Mouse (Mus musculus) thymus, postnatal 36 days (tissue): ENCODE results near the gene Gpatch8.
A peak's percentile ranks its signal among the peaks of the same experiment; 100 is the strongest.

Source experiments
- DNase-seq, 2 experiments: peaks; one replicate each; pipeline ENCODE4 v3.0.0; 2022; ENCODE audit warnings: mixed read lengths in 2 of 2

The Gpatch8 gene

GRCm38 (mm10) chr11:102495114-102495513, 61.1 kb downstream of the Gpatch8 start:
- DNase-seq, result no peak

GRCm38 (mm10) chr11:102494063-102494650, 62.0 kb downstream of the Gpatch8 start:
- DNase-seq, result no peak

- no peak for DNase-seq
These were observed 63.0 kb downstream of the Gpatch8 start for GRCm38 (mm10) chr11:102493241-102493640.

- DNase-seq, result no peak
These were observed 68.3 kb downstream of the Gpatch8 start for GRCm38 (mm10) chr11:102487901-102488300.

- DNase-seq, result no peak
These were observed 69.3 kb downstream of the Gpatch8 start for GRCm38 (mm10) chr11:102486733-102487386.

GRCm38 (mm10) chr11:102481779-102482178, 74.4 kb downstream of the Gpatch8 start:
- no peak for DNase-seq

- no peak for DNase-seq
These were observed 75.3 kb downstream of the Gpatch8 start for GRCm38 (mm10) chr11:102480897-102481296.

- no peak for DNase-seq
These were observed 76.1 kb downstream of the Gpatch8 start for GRCm38 (mm10) chr11:102480111-102480510.

- DNase-seq, result no peak
These were observed 76.6 kb downstream of the Gpatch8 start for GRCm38 (mm10) chr11:102479581-102479980.

- DNase-seq, result no peak
These were observed 77.5 kb downstream of the Gpatch8 start for GRCm38 (mm10) chr11:102478671-102479070.

- DNase-seq, result no peak
These were observed 81.2 kb downstream of the Gpatch8 start for GRCm38 (mm10) chr11:102475027-102475426.

- no peak for DNase-seq
These were observed 86.4 kb downstream of the Gpatch8 start, which contains the start of gene Itga2b for GRCm38 (mm10) chr11:102469648-102470357. Itga2b (minus strand) TSS chr11:102470122.

GRCm38 (mm10) chr11:102467041-102467631, 89.1 kb downstream of the Gpatch8 start:
- peak; percentile 95 to 96 for DNase-seq

- no peak for DNase-seq
These were observed 90.3 kb downstream of the Gpatch8 start for GRCm38 (mm10) chr11:102465713-102466436.

GRCm38 (mm10) chr11:102464901-102465300, 91.3 kb downstream of the Gpatch8 start:
- DNase-seq, result no peak

- DNase-seq, result no peak
These were observed 94.4 kb downstream of the Gpatch8 start for GRCm38 (mm10) chr11:102461764-102462163.

GRCm38 (mm10) chr11:102460541-102460940, 95.7 kb downstream of the Gpatch8 start:
- DNase-seq, result no peak

- DNase-seq, result peak; percentile 37 to 55
These were observed 100.3 kb downstream of the Gpatch8 start for GRCm38 (mm10) chr11:102455740-102456396.

- DNase-seq, result no peak
These were observed 103.1 kb downstream of the Gpatch8 start for GRCm38 (mm10) chr11:102453131-102453530.

GRCm38 (mm10) chr11:102449043-102450008, 106.9 kb downstream of the Gpatch8 start:
- no peak for DNase-seq

- no peak for DNase-seq
These were observed 107.9 kb downstream of the Gpatch8 start for GRCm38 (mm10) chr11:102448327-102448726.
